ENCODE assay signal across 40 mouse cellular contexts in the genomic region with DNA sequence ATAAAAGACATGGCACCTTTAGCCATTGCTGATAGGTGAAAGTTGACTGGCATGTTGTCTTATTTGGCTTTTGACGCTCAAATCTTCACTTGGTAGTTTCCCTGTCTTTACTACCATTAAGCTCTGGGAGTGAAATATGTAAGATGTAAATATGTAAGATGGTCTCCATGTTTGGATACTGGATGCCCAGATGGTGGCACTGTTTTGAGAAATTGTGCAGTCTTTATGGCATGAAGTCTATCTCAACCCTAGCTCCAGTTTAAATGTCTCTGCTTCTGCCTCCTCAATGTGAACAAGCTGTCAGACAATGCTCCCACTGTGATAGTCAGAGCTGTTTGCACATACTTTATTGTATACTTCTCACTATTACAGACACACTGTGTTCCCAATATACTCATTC. TPM values are rescaled to one million over a fixed set of nuclear protein-coding genes. Genes with fewer than 3 reads are reported as not detected.
DNase-seq lines count a peak whose midpoint lies in the region; TF ChIP-seq lines count a peak whose summit lies in the region.
"Had no signal": no experiment of that assay in that cellular context is flagged by ENCODE, and none has a peak within 500 bp of the region (broad histone marks: within the 10 kb centered on the region; RNA-seq: fewer than 3 reads in every experiment).

No protein-coding gene starts in this region.

- peak in 1 of 3 experiments; percentile 49; a peak in 2 of 6 replicates for TF ChIP-seq CTCF in MEL (IDR thresholded peaks at IDR 0.05 in 2 of 3, conservative IDR thresholded peaks at IDR 0.05 in 1 of 3; ENCODE audit: control insufficient read depth in 1 of 3, insufficient read depth in 1 of 3, low read depth in 2 of 3, low read length in 3 of 3, poor library complexity in 1 of 3, severe bottlenecking in 1 of 3)

- no peak overlapping the region for H3K4me3 ChIP-seq in MEL (ENCODE audit: control insufficient read depth in 1 of 2, insufficient read depth in 1 of 2, low read depth in 2 of 2, low read length in 2 of 2)
- H3K4me3 ChIP-seq: erythroblast, embryonic 14.5 days; hindbrain, embryonic 13.5 days; layer of hippocampus, adult 2 months; left cerebral cortex, adult 2 months; limb, embryonic 13.5 days; lung, embryonic 15.5 days; midbrain, embryonic 10.5 days; midbrain, embryonic 15.5 days; neural tube, embryonic 12.5 days had no signal

- H3K36me3 ChIP-seq in MEL (ENCODE audit: control insufficient read depth in 1 of 2, insufficient read depth in 2 of 2, low read length in 2 of 2) = no peaks in the 10 kb centered on the region
- H3K36me3 ChIP-seq: hindbrain, embryonic 13.5 days; limb, embryonic 13.5 days; lung, embryonic 15.5 days; midbrain, embryonic 10.5 days; midbrain, embryonic 15.5 days; neural tube, embryonic 12.5 days had no signal

- peak; percentile 22 for DNase-seq in thymus, postnatal 0 days (ENCODE audit: low spot score)
- DNase-seq in thymus, postnatal 25 days = no peak
- peak; percentile 39 for DNase-seq in CD4-positive helper T cell, adult 2 months (ENCODE audit: low read depth, low spot score)
- peak; percentile 30 for DNase-seq in MEL (ENCODE audit: low read depth, low spot score)
- DNase-seq in induced T-regulatory cell, adult 2 months (ENCODE audit: low read depth) = peak; percentile 35
- DNase-seq in heart, postnatal 25 days (ENCODE audit: low spot score) = no peak
- DNase-seq in gastrocnemius, adult 8-10 months (ENCODE audit: low spot score in 2 of 2) = no peak
- no peak for DNase-seq in gastrocnemius, postnatal 25 days
- DNase-seq: adrenal gland, postnatal 14 days; cerebellum, adult 11-12 months; cerebellum, adult 9-11 months; gastrocnemius, postnatal 36 days; heart, adult 18-20 months; heart, postnatal 4 days; kidney, postnatal 36 days; retina, postnatal 1 day; right cerebral cortex, postnatal 14 days had no signal

- no peak for TF ChIP-seq POLR2A in MEL (IDR thresholded peaks at IDR 0.05; ENCODE audit: control insufficient read depth in 1 of 2, insufficient read depth in 1 of 2, low read depth in 1 of 2, low read length in 2 of 2, poor library complexity in 1 of 2)

- H3K27ac ChIP-seq in MEL (ENCODE audit: control insufficient read depth, low read depth, low read length) = no peak overlapping the region
- H3K27ac ChIP-seq: hindbrain, embryonic 13.5 days; layer of hippocampus, adult 2 months; left cerebral cortex, adult 2 months; limb, embryonic 13.5 days; lung, embryonic 15.5 days; midbrain, embryonic 10.5 days; midbrain, embryonic 15.5 days; neural tube, embryonic 12.5 days had no signal

- no peak overlapping the region for H3K9ac ChIP-seq in MEL (ENCODE audit: control insufficient read depth, low read depth, low read length, poor library complexity, severe bottlenecking)
- H3K9ac ChIP-seq: hindbrain, embryonic 13.5 days; limb, embryonic 13.5 days; lung, embryonic 15.5 days; midbrain, embryonic 15.5 days; neural tube, embryonic 12.5 days had no signal

- no peaks in the 10 kb centered on the region for H3K9me3 ChIP-seq in MEL (replicated peaks; ENCODE audit: insufficient read depth, low read length)
- H3K9me3 ChIP-seq: hindbrain, embryonic 13.5 days; limb, embryonic 13.5 days; lung, embryonic 15.5 days; midbrain, embryonic 10.5 days; midbrain, embryonic 15.5 days; neural tube, embryonic 12.5 days had no signal

- peak; percentile 39 for TF ChIP-seq RAD21 in MEL (IDR thresholded peaks at IDR 0.05; ENCODE audit: low read depth, low read length)

- peaks cover 2 to 3% of the 10 kb centered on the region in 2 experiments; a peak in 3 of 4 replicates for H3K27me3 ChIP-seq in MEL (ENCODE audit: control insufficient read depth in 1 of 2, insufficient read depth in 2 of 2, low read length in 2 of 2)
- H3K27me3 ChIP-seq: hindbrain, embryonic 13.5 days; limb, embryonic 13.5 days; lung, embryonic 15.5 days; midbrain, embryonic 15.5 days; neural tube, embryonic 12.5 days; Patski had no signal

- no peaks in the 10 kb centered on the region for H3K79me2 ChIP-seq in MEL (ENCODE audit: control insufficient read depth, insufficient read depth, low read length, poor library complexity)

- no peak for TF ChIP-seq EP300 in MEL (IDR thresholded peaks at IDR 0.05; ENCODE audit: low read depth in 1 of 2, low read length in 2 of 2)

- no peaks in the 10 kb centered on the region for H3K4me1 ChIP-seq in MEL (ENCODE audit: control insufficient read depth in 1 of 2, insufficient read depth in 2 of 2, low read length in 2 of 2)
- H3K4me1 ChIP-seq: hindbrain, embryonic 13.5 days; lung, embryonic 15.5 days; midbrain, embryonic 10.5 days; midbrain, embryonic 15.5 days; neural tube, embryonic 12.5 days had no signal

- intact Hi-C loops in heart, postnatal 25 days (cut with DNase I) = no loop called here

TF ChIP-seq in MEL, 35 proteins besides CTCF, POLR2A, EP300 and RAD21:
- TF ChIP-seq MXI1 (IDR thresholded peaks at IDR 0.05; ENCODE audit: low read depth, low read length) = no peak
- no peak for TF ChIP-seq RCOR1 (IDR thresholded peaks at IDR 0.05; ENCODE audit: low read depth, low read length)
- no peak for TF ChIP-seq POLR2AphosphoS5 (IDR thresholded peaks at IDR 0.05; ENCODE audit: borderline replicate concordance, low read depth, low read length)
- peak; percentile 70 for TF ChIP-seq SMC3 (IDR thresholded peaks at IDR 0.05; ENCODE audit: low read depth, low read length)
- TF ChIP-seq ELF1 (IDR thresholded peaks at IDR 0.05; ENCODE audit: low read depth, low read length) = no peak
- 0 out of 2 replicates have a peak, but pooled peaks have one; percentile 28 for TF ChIP-seq ZC3H11A (IDR thresholded peaks at IDR 0.05; ENCODE audit: low read depth, low read length)
- TF ChIP-seq JUND (IDR thresholded peaks at IDR 0.05; ENCODE audit: low read depth, low read length) = no peak

RNA-seq across cellular contexts. Expression of a gene that starts 23.7 kb away (rescaled TPM):
- 0.06 TPM in 1 of 2 replicates, not detected in the other for polyA plus RNA-seq in thymus, postnatal 0 days (2015; fragmentation: Nextera tagmentation; extraction: Ambion mirVana)
- total RNA-seq in MEL (2012; rRNA removed) = not detected in 2 replicates
- polyA plus RNA-seq in MEL (2012; ENCODE audit: insufficient read depth in 1 of 2, insufficient read length in 2 of 2, low read depth in 1 of 2, low replicate concordance in 2 of 2, missing spikeins in 1 of 2) = not detected
- not detected for total RNA-seq in heart, postnatal 25 days (2021)
- total RNA-seq in gastrocnemius, adult 8-10 months (2022) = not detected
- total RNA-seq in gastrocnemius, postnatal 25 days (2021) = not detected
- total RNA-seq: gastrocnemius, postnatal 36 days; heart, adult 18-20 months; heart, postnatal 4 days; layer of hippocampus, adult 2 months; layer of hippocampus, postnatal 14 days; left cerebral cortex, adult 2 months; left cerebral cortex, postnatal 25 days; megakaryocyte progenitor cell, adult 5-6 weeks had no signal
- polyA plus RNA-seq: C2C12; cortical plate, adult 2 months; embryonic facial prominence, embryonic 14.5 days; erythroblast, embryonic 14.5 days; forebrain, embryonic 11.5 days; heart, embryonic 11.5 days; heart, embryonic 16.5 days; hindbrain, embryonic 13.5 days; kidney, embryonic 14.5 days; limb, embryonic 13.5 days; lung, embryonic 15.5 days; midbrain, embryonic 10.5 days; midbrain, embryonic 15.5 days; neural tube, embryonic 12.5 days; Patski; small intestine, adult 2 months; stomach, embryonic 14.5 days; testis, adult 2 months had no signal

RNA-seq across cellular contexts. Expression of a gene that starts 53.8 kb away (rescaled TPM):
- polyA plus RNA-seq in thymus, postnatal 0 days (2015; fragmentation: Nextera tagmentation; extraction: Ambion mirVana) = 209 and 242 TPM in 2 replicates
- total RNA-seq in MEL (2012; rRNA removed) = 196 and 208 TPM in 2 replicates
- 100 to 1,000 TPM in 1 of 2 experiments, not detected in 1; 175 TPM for polyA plus RNA-seq in MEL (2012; ENCODE audit: insufficient read depth in 1 of 2, insufficient read length in 2 of 2, low read depth in 1 of 2, low replicate concordance in 2 of 2, missing spikeins in 1 of 2)
- 10 to 100 TPM; 36.3 to 37.6 TPM for total RNA-seq in heart, postnatal 25 days (2021)
- total RNA-seq in gastrocnemius, adult 8-10 months (2022) = 1 to 10 TPM in 1 of 4 experiments, under 1 TPM in 2, not detected in 1; 0.31 to 1.4 (median 0.43) TPM
- 1 to 10 TPM; 1.6 to 2.9 TPM for total RNA-seq in gastrocnemius, postnatal 25 days (2021)

Comparison
In these comparisons a context has a peak if more than half of its experiments do, and no peak if none do; other contexts are left out.
1. DNase-seq: peak in thymus, postnatal 0 days (single experiment), CD4-positive helper T cell, adult 2 months (single experiment), MEL (single experiment) and induced T-regulatory cell, adult 2 months (single experiment); none in thymus, postnatal 25 days (single experiment), heart, postnatal 25 days (single experiment), gastrocnemius, adult 8-10 months (0 of 2) and gastrocnemius, postnatal 25 days (single experiment).
2. RNA of a gene that starts 53.8 kb away (total RNA-seq): 196 to 208 TPM in MEL and 36.3 to 37.6 TPM in heart, postnatal 25 days; 1.6 to 2.9 TPM in gastrocnemius, postnatal 25 days and 0.31 to 1.4 TPM in gastrocnemius, adult 8-10 months; every median in the first group is over 4 times any median in the second.